Mouse (Mus musculus): ENCODE data around the gene Hhipl1. TPM values are rescaled to one million over a fixed set of nuclear protein-coding genes. Genes with fewer than 3 reads are reported as not detected.

The Hhipl1 gene
- 1 to 10 TPM; 6.3 to 7.4 TPM for total RNA-seq (2021)
- long read RNA-seq, partial matches to known transcripts, result 0 of 5 reads
- long read RNA-seq, other reads (novel, unspliced or antisense), result 5 of 5 reads

- peak in 1 of 2 experiments; percentile 41 for DNase-seq (ENCODE audit: low spot score in 2 of 2)
Measured at GRCm38 (mm10) chr12:108305812-108306794, at the start of gene Hhipl1. Gene Hhipl1, plus strand, starts transcription at chr12:108306270.

- no peak for DNase-seq (ENCODE audit: low spot score in 2 of 2)
Measured at GRCm38 (mm10) chr12:108256734-108257133, 49.3 kb upstream of the Hhipl1 start.

DNA sequence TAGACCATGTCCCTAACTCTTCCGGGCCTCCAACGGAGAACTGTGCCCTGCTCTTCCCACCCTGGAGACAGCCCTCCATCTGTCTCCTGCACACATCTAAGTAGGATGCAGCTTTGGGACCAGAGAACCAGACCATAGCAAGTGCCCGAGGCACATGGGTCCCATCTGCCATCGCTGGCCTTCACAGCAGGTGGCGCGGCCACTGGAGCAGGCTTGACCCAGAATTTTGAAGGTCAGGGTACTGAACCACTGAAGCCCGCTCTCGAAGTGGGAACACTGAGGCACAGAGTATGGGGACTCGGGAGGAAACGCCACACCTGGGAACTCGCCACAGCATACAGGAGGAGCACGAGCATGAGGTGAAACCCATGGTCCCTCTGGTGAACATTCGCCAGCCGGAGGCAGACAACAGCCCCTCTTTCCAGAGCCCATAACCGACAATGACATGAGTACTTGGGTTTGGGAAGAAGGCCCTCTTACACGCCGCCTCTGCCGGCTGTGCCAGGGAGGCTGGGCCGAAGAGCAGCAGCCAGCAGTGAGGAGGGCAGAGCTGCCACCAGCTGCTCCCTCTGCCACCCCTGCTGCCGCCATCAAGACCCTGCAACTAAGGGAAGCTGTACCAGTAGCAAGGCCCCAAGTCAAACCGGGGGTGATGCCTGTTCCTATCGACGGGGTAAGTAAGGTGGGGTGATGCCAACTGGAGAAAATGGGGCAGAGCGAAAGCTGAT lies 46.6 kb upstream of the Hhipl1 start:
- DNase-seq (ENCODE audit: low spot score in 2 of 2), result no peak

DNA sequence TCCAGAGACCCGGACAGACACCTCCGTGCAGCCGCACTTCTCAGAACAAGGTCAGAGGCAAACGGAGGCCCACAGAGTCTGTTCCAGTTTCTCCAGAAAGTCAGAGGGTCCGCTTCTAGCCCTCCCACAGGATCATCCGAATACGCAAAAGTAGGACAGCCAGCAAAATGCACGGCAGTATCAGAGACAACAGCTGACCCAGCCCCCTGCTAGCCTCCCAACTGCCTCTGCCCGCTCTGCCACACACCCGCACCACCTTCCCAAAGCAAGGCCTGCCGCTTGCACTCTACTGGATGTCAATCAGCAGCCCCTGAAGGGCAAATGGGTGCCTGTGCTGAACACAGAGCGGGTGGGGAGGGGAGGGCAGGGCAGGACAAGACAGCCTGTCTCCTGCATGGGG lies 45.1 kb upstream of the Hhipl1 start:
- DNase-seq (ENCODE audit: low spot score in 2 of 2), result no peak

GRCm38 (mm10) chr12:108264918-108265317 lies 41.2 kb upstream of the Hhipl1 start:
- DNase-seq (ENCODE audit: low spot score in 2 of 2), result no peak

DNA sequence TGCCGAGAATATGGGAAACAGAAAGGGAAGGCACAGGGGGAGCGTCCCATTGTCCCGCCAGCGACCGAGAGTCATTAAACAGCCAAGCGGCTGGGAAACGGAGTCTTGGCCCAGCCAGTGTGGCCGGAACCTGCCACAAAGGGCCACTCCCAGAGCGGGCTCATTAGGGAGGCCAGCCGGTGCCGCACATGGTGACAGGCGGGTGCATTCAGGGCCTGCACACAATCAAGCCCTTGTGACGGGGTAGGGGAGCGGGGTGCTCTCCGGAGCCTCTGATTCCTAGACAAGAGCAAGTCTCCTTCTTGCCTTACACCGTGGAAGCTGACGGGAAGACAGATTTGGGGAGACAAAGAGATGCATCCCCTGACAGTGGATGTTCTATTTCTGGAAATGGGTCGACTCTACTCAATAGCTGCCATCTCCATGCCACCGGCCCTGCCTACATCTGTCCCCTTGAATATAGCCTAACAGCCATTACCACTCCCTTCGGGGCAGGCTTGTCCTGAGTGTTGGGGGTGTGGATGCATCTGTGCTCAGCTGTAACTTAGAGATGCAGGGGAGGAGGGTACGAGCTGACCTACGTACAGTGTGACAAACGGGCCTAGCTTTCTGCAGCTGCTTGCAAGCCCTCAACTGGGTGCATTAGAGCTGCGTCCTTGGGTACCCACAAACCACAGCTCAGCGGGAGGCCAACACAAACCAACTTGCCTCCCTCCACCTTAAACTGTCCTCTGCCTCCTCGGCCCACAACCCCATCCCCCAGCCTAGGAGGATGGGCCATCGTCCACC lies 40.0 kb upstream of the Hhipl1 start:
- peak; percentile 48 to 62 for DNase-seq (ENCODE audit: low spot score in 2 of 2)

DNA sequence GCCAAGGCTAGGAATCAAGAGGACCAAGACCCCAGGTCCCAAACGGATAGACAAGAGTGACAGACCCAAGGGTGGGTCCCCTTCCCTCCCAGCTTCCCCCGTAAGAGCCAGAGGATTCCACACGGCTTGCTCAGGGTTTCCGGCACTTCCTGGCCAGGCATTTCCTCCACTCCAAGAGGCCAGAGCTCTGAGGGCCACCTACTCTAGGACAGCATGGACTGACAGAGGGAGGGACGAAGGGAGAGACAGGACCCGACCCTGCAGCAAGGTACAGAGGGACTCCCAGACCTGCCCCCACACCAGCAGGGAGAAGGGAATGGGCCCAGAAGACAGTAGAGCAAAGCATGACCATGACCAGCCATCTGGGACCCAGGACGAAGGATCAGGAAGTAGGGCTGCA lies 38.4 kb upstream of the Hhipl1 start:
- DNase-seq (ENCODE audit: low spot score in 2 of 2), result no peak

DNA sequence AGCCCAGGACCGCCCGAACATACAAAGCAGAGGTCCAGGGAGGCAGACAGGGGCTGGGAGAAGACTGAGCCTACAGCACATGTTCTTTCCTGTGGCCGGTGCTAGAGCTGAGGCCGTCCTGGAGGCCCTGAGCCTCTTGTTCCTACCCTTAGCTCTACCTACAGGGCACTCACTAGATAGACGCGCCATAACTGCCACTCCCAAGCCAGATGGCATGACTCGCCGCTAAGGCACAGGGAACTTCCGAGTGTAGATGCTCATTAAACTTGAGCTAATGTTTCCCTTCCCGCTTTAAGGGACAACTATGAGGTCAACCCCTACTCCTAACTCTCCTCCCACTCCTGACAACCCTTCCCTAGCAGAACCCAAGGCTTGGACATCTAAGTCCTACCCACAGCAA lies 37.1 kb upstream of the Hhipl1 start:
- no peak for DNase-seq (ENCODE audit: low spot score in 2 of 2)

- DNase-seq (ENCODE audit: low spot score in 2 of 2), result no peak
Measured at GRCm38 (mm10) chr12:108269699-108270098, 36.4 kb upstream of the Hhipl1 start.

DNA sequence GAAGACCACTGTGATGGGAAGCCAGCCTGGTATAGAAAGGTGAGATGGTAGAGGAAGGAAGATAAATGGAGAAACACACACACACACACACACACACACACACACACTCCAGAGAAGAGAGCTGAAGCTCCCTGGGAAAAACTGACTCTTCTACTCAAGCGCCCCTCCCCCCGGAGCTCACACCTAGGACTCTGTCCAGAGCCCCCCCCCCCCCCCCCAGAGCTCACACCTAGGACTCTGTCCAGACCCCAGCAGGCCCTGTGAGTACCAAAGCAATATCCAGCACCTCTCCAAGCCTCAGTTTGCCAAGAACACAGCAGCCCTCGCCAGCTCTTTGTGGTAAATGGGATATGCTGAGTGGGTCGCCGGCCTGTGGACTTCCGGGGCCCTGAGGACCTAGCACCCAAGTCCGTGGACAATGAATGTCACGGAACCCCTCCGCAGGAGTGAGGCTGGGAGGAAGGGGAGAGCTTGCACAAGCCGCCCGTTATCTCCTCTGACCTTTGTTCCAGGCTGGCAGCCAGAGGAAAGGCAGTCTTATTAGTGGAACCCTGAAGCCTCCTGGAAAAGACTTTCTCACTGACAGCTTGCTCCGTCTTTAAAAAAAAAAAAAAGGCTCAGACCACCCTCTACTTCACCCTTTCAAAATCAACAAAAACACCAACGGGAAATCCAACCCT lies 35.7 kb upstream of the Hhipl1 start:
- DNase-seq (ENCODE audit: low spot score in 2 of 2), result no peak

GRCm38 (mm10) chr12:108271351-108272142 lies 34.5 kb upstream of the Hhipl1 start:
- no peak for DNase-seq (ENCODE audit: low spot score in 2 of 2)

DNA sequence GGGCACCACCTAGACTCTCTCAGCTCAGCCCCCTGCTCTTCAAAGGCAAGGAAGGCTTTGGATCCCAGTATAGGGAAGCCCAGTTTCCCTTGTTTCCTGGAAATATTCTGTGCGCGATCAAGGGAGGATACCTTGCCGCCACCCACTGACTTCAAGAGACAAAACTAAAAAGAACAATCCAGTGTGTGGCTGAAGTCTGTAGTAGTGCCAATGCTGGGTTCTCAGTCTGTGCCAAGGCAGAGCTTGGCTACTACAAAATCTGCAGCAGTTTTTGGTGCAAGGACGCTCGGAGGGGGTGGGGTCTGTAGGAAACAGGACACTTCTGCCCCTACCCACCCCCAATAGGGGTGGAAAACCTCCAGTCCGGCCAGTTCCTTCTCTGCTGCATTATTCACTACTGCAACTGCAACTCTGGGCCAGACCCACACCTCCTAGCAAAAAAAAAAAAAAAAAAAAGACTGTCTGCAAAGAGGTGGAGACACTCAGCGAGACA lies 33.9 kb upstream of the Hhipl1 start:
- no peak for DNase-seq (ENCODE audit: low spot score in 2 of 2)

DNA sequence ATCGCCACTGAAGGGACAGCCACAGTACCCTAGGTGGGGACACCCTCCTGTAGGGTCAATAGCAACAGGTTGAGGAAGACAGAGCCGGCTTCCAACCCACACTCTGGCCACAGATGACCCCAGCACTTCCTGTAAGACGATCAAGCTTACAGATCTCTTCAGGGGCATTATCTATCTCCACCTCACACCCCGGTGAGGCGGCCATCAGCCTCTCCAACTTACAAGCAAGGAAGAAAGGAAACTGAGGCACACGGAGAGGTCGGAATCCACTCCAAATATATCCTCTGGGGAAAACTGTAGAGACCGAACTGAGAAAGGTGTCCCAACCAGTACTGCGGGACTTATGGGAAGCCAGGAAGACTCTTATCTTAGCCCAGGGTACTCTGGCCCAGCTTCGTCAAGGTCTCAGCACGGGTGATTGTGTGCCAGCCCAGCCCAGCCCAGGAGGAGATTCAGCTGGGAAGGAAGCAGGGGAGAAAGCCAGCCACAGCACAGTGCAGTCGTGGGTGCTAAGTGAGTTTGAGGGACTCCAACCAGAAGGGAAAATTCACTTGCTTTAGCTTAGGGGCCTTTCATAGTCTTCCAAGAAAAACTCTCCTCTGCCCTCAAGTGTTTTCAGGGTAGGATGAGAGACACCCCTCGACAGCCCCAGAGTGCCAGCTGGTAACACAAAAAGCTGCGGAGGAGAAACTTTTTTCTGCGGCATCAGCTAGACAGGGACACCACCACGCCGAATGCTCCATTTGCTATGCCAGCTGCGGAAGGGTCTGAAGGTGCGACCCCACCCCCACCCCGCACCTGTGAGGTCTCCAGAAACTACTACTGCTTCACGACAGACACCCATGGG lies 32.4 kb upstream of the Hhipl1 start:
- no peak for DNase-seq (ENCODE audit: low spot score in 2 of 2)

- no peak for DNase-seq (ENCODE audit: low spot score in 2 of 2)
Measured at GRCm38 (mm10) chr12:108274313-108274595, 31.8 kb upstream of the Hhipl1 start.

- peak; percentile 67 to 70 for DNase-seq (ENCODE audit: low spot score in 2 of 2)
Measured at GRCm38 (mm10) chr12:108274661-108275507, 31.2 kb upstream of the Hhipl1 start, which contains the start of gene Ccdc85c. Gene Ccdc85c, minus strand, starts transcription at chr12:108275425.

DNA sequence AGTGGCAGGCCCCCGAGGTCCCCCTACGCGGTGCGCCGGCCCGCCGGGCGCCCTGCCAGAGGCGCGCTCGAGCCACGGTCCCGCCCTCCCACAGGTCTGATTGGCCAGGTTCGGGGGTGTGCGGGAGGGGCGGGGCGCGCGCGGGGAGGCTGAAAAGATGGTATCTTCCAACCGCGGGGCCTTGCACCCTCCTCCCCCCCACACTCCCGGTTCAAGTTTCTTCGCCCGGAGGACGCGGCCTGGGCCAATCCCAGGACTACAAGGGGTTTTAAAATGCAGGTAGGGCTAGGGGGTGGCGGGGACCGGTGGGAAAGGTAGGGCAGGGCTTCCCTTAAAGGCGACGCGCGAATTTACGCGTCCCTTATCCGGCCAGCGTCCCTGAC lies 30.6 kb upstream of the Hhipl1 start:
- DNase-seq (ENCODE audit: low spot score in 2 of 2), result peak; percentile 97 to 99

DNA sequence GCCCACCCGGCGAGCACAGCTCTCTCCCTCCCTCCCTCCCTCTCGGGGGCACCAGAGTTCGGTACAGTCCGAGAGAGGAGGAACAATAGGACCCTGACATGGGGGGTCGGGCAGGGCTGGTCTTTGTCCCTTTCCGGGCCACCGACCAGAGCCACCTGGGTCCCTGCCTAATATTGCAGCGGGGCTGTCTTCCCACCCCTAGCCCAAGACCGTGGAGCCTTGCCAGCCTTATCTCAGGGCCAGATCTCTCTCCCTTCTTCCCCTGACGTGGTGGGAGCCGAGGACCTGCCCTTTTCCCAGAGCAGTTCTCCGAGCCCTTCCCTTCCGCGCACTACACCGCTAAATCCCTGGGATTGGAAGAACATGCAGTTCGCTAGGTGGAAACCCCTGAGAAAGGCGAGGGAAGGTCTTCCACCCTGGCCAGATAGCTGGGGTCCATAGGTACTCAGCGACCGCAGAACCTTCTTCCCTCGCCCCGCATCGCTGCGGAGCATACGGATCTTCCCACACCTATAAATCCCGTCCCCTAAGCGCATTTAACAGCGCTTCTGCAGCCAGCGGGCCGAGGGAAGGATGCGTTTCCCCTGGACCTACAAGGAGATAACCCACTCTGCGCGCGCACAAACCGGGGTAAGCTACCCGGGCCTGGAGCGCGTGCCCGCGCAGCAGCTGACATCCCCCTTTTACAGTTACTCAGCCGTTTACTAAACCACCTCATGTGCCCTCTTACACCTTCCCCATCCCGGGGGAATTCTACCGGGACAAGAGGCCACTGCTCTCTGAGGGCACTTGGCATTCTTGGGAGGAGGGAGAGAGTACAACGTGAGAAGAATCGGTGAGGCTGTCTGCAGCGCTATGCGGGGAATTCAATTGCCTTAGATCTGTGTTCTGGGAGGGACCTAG lies 29.9 kb upstream of the Hhipl1 start:
- peak; percentile 61 to 69 for DNase-seq (ENCODE audit: low spot score in 2 of 2)
